Mouse (Mus musculus) gonadal fat pad, adult 2 months (tissue): Measurements from ENCODE around the gene Pold4. TPM values are rescaled to one million over a fixed set of nuclear protein-coding genes. Genes with fewer than 3 reads are reported as not detected.

Source experiments
- DNase-seq: peaks from one replicate; pipeline ENCODE4 v3.0.0-alpha.2; 2012; ENCODE audit warnings: low read depth
- polyA plus RNA-seq: library from polyadenylated mRNA; depleted of rRNA; stranded (reverse); fragments of >200 nt; gene quantifications from 2 replicates; pipeline ENCODE4 v1.2.3, GENCODE M21; 2012

Pold4 gene
- polyA plus RNA-seq, 1 experiment = 164 TPM

- no peak for DNase-seq
Measured at GRCm38 (mm10) chr19:4203604-4204326, 27.9 kb upstream of the Pold4 start.

GRCm38 (mm10) chr19:4204889-4205288, 26.8 kb upstream of the Pold4 start:
- DNase-seq = no peak

- no peak for DNase-seq
Measured at GRCm38 (mm10) chr19:4206971-4207370, 24.7 kb upstream of the Pold4 start.

DNA sequence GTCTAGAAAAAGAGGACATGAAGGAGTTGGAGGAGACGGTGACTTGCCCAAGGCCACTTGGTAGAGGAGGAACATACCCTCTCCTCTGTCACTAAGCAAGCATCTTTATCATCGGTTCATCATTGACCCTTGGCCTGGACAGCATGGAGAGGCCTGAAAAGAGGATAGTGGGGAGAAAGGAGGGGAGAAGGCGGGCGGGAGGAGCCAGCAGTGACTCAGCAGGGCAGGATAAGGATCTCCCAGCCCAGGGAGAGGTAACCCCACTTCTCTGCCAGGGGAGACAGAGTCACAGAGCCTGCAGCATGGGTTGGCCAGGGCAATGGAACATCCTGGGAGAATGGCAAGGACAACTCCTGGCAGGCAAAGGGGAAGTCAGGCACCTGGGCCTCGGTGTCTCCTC, 23.1 kb upstream of the Pold4 start:
- no peak for DNase-seq

DNA sequence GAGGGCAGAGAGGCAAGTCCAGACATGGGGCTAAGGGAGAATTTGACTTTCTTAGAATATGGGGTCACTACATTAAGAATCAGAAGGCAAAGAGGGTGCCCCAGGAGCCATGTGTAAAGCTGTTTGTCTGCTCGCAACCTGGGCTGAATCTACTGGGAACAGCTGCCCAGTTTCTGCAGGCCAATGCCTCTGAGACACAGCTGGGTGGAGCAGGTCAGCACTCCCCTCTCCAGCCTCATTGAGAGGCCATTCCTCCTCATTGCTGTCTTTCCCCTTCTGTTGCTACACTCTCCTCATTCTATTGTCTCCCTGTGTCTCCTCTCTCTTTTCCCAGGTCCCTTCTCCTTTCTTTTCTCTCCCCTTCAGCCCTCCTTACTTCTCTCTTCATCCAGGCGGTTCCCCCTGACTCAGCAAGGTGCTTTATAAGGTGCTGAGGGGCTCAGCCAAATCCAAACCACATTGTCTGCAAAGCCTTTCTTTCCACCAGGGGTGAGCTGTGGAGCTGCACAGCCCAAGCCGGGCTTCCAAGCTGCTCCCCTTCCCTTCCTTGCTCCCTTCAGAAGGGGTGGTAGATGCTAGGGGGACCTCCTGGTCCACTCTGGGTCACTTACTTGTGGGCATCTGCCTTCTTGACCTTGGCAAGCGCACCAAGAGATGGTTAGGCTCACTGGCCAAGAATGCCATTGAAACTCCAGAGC, 19.7 kb upstream of the Pold4 start:
- DNase-seq = no peak

GRCm38 (mm10) chr19:4213524-4213974, 18.1 kb upstream of the Pold4 start:
- DNase-seq = no peak

GRCm38 (mm10) chr19:4214071-4214770, 17.5 kb upstream of the Pold4 start, which contains the start of the genes Clcf1 and AC109138.7:
Gene Clcf1 (plus strand): TSS chr19:4214238.
Gene AC109138.7 (plus strand): TSS chr19:4214357.
- no peak for DNase-seq

- no peak for DNase-seq
Measured at GRCm38 (mm10) chr19:4214771-4215450, 16.8 kb upstream of the Pold4 start.

DNA sequence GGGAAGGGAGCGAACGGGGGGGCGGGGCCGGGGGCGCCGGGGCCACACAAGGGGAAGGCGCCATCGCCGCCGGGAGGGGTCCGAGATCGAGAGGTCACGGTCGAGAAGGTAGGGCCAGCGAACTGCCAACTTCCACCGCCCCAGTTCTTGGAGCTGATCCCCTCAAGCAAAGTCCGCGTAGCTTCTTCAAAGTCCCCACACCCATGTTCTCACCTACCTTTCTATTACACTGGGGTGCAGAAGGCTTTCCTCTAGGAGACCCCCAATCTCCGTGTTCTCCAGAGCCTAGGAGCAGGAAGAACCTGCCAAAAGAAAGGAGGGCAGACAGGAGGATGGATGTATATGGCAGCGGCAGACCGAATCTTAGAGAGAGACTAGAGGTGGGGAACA, 16.3 kb upstream of the Pold4 start:
- no peak for DNase-seq

DNA sequence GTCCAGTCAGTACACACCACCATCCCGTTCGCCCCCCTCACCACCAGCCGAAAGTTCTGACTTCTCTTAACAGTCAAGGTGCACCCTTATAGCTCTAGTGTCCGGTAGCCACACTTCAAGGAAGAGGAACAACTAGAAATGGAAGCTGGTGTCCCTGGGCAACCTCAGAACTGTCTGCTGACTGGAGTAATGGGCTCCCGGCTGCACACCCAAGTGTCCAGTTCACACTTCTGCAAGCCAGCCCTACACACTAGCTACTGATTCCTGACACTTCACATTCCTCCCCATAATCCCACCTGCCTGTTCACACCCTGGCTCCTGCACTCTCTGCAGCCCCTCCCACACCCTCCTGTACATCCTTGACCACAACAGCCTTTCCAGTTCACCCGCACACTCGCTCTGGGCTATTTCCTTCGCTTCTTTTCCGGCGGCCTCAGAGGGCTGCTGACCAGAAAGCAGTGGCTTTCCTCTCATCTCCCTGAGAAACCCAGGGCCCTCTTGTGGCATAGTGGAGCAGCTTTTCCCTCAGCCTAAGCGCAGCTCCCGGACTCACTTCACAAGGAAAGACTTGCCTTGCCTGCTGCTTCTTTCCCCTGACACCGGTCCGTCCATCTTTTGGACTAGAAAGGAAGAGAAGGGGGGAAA, 15.5 kb upstream of the Pold4 start:
- DNase-seq = no peak

- no peak for DNase-seq
Measured at GRCm38 (mm10) chr19:4217140-4217539, 14.6 kb upstream of the Pold4 start.

DNA sequence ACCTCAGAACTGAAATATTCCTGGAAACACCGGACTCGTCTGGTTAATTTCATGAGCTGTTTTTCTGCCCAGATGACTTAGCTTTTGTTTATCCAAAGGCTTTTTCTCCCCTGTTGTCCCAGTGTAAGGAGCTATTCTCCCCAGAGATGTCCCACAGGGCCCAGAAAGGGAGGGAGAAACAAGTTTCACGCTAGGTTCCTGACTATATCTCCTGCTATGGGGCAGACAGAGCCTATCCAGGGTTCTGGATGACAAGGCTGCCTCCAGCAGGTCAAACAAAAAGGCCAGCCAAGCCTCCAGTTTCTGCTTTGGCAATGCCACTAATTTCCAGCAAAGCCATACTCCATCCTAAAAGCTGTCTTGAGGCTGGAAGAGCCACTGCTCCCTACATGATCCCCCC, 13.8 kb upstream of the Pold4 start:
- DNase-seq = no peak

GRCm38 (mm10) chr19:4218293-4218692, 13.4 kb upstream of the Pold4 start:
- DNase-seq = no peak

DNA sequence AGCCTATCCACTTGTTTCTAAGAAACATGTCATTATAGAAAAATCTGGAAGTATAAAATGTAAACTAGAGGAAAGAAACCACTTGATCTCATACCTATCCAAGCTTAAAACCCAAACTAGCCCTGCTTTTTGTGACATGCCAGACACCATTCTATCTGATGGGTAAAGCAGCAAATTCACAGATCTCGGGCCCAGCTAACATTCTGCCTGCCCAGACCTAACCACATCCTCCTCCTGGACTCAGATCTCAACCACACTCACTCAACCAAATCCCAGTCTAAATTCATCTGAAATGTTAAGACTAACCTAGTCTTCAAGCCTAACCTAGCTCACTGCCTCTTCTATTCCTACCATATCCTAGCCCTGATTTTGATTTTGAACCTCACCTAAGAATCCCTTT, 12.9 kb upstream of the Pold4 start:
- DNase-seq = no peak

GRCm38 (mm10) chr19:4219943-4220342, 11.8 kb upstream of the Pold4 start:
- no peak for DNase-seq

- no peak for DNase-seq
Measured at GRCm38 (mm10) chr19:4220416-4220815, 11.3 kb upstream of the Pold4 start.

DNA sequence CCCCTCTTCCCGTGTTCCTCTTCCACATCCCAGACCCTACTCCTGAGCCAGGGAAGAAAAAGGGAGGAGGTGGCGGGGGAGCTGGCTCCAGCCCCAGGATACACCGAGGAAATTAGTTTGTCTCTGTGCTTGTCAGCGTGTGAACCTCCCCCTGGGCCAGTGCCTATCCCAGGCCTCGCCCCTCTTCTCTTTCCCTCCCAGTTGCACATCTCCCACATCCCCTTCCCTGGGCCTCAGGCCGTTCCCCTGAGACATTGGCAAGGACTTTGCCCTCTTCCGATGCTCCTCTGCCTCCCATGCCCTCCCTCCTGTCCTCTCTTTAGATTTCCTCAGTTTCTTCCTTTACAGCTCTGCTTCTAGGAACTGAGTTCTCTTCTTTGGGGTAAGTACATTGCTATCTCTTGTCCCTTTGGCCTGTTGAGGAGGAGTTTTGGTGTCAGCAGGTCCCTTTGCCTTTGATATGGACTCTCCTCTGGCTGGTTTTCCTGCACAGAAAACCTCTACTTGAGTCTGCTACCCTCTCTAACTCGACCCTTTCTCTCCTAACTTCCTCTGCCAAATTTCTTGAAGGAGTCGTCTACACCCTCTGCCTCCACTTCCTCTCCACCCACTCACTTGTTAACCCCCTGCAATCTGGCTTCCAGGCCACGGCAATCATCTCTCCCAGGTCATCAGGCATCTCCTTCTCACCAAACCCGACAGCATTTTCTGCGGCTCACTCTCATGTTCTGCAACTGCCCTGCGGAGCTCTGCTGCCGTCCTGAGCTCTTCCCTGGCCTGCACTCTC, 10.5 kb upstream of the Pold4 start:
- DNase-seq = no peak

- no peak for DNase-seq
Measured at GRCm38 (mm10) chr19:4222165-4222564, 9.5 kb upstream of the Pold4 start.

DNA sequence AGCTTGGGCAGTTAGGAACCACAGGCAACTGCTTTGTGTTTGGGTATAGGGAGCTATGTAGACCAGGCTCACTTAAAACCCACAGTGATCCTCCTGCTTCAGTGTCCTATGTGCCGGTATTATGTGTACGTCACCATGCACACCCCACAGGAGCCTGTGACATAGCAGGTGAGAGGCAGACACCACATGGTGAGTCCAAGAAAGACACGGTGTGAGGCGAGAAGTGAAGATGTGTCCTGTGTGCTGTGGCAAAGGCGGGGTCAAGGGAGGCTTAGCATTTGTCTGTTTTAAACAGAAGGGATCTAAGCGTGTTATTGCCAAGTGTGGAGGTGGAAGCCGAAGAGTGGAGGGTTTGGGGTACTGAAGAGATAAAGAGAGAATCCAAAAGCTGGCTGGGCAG, 4.9 kb upstream of the Pold4 start:
- DNase-seq = no peak

- no peak for DNase-seq
Measured at GRCm38 (mm10) chr19:4227446-4227845, 4.3 kb upstream of the Pold4 start.
